Mouse (Mus musculus) lung, postnatal 0 days (tissue): ENCODE results near the gene Slc2a6. TPM values are rescaled to one million over a fixed set of nuclear protein-coding genes. Genes with fewer than 3 reads are reported as not detected.
A peak's percentile ranks its signal among the peaks of the same experiment; 100 is the strongest.

Experiments
- ATAC-seq: fragments of 200-750 bp; cut with Nextera tagmentation; 2 replicates; pipeline ENCODE4 v1.8.0; 2017; ENCODE audit warnings: moderate library complexity
- DNase-seq: peaks from one replicate; pipeline ENCODE4 v3.0.0-alpha.2; 2016; ENCODE audit warnings: low spot score
- H3K27ac ChIP-seq: fragments of 300-500 bp; sonication (generic); 2 replicates; pipeline ENCODE4 v1.5.1; 2014; ENCODE audit warnings: antibody characterized with exemption, mild to moderate bottlenecking, low read length, mixed read lengths
- H3K27me3 ChIP-seq: fragments of 300-500 bp; sonication (generic); replicated peaks from 2 replicates; pipeline ENCODE4 v1.6.1; 2014; ENCODE audit warnings: low read length, mixed read lengths; ENCODE audit not compliant: insufficient read depth
- H3K36me3 ChIP-seq: fragments of 300-500 bp; sonication (generic); 2 replicates; pipeline ENCODE4 v1.6.1; 2014; ENCODE audit warnings: low read length, mixed read lengths; ENCODE audit not compliant: insufficient read depth
- H3K4me1 ChIP-seq: fragments of 300-500 bp; sonication (generic); 2 replicates; pipeline ENCODE4 v1.6.1; 2014; ENCODE audit warnings: antibody characterized with exemption, low read depth, low read length, mixed read lengths; ENCODE audit not compliant: insufficient read depth
- H3K4me2 ChIP-seq: fragments of 300-500 bp; sonication (generic); replicated peaks from 2 replicates; pipeline ENCODE4 v1.6.1; 2014; ENCODE audit warnings: low read depth, mild to moderate bottlenecking, low read length, moderate library complexity, mixed read lengths
- H3K4me3 ChIP-seq: fragments of 300-500 bp; sonication (generic); 2 replicates; pipeline ENCODE4 v1.5.1; 2014; ENCODE audit warnings: low read depth, low read length
- H3K9ac ChIP-seq: fragments of 300-500 bp; sonication (generic); replicated peaks from 2 replicates; pipeline ENCODE4 v1.6.1; 2014; ENCODE audit warnings: low read depth, mild to moderate bottlenecking
- H3K9me3 ChIP-seq: fragments of 300-500 bp; sonication (generic); 2 replicates; pipeline ENCODE4 v1.6.1; 2016; ENCODE audit warnings: low read length, mixed read lengths
- CTCF ChIP-seq: IDR thresholded peaks from 2 replicates; pipeline ENCODE4 v1.5.1; 2016; ENCODE audit warnings: antibody characterized with exemption, mild to moderate bottlenecking
- EP300 ChIP-seq: IDR thresholded peaks from 2 replicates; pipeline ENCODE4 v1.6.1; 2016; ENCODE audit warnings: antibody characterized with exemption, mild to moderate bottlenecking, control low read depth
- WGBS: fragments of 180-500 bp; shearing (Covaris S2); extraction: QIAGEN DNeasy Blood & Tissue Kit; methylation state at CpG from one replicate; pipeline ENCODE4 v1.1.7; 2014; 5-methylcytosine and 5-hydroxymethylcytosine counted together
- polyA plus RNA-seq: library from polyadenylated mRNA; unstranded; fragments of >200 nt; fragmentation: Nextera tagmentation; extraction: Ambion mirVana; gene quantifications from 2 replicates; pipeline ENCODE4 v1.2.1, GENCODE M21; 2015

The Slc2a6 gene
- polyA plus RNA-seq, 1 experiment from 2014 or later: 1.3 TPM

DNA sequence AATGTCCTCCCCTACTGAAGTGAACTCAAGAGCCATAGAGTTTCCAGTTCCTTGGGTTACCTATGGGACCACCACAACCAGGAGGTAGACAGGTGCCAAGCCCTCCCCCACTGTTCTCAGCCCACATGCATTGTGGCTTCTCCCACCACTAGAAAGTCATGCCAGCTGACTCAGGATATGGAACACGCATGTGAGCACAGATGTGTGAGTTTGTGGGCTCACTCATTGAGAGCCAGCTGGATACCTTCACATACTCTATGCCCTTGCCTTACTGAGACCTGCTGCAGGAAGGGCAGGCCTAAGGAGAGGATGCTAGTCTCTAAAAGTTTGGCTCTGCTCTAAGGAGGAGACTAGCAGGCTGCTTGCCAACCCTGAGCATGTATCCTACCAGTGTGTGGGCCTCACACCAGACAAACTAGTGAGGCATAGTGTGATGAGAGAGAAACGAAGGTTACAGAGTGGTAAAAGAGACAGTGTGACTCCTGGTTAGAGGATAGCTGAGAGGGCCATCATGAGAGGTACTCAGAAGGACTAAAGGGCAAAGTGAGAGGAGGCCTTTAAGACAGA lies 42.5 kb upstream of the Slc2a6 start:
- H3K9ac ChIP-seq: no peak overlapping the region
- no peaks in the 10 kb centered on the region for H3K27me3 ChIP-seq
- no peaks in the 10 kb centered on the region for H3K36me3 ChIP-seq
- H3K27ac ChIP-seq: no peak overlapping the region
- WGBS: 79% methylated on average over 2 of the region's 2 CpGs
- no peaks in the 10 kb centered on the region for H3K9me3 ChIP-seq
- TF ChIP-seq CTCF (no peak), EP300 (no peak)
- H3K4me3 ChIP-seq: no peak overlapping the region
- H3K4me1 ChIP-seq: peaks cover 15% of the 10 kb centered on the region; the same call in 1 of the 2 replicates
- no peak overlapping the region for H3K4me2 ChIP-seq
- ATAC-seq: no peak
- no peak for DNase-seq

DNA sequence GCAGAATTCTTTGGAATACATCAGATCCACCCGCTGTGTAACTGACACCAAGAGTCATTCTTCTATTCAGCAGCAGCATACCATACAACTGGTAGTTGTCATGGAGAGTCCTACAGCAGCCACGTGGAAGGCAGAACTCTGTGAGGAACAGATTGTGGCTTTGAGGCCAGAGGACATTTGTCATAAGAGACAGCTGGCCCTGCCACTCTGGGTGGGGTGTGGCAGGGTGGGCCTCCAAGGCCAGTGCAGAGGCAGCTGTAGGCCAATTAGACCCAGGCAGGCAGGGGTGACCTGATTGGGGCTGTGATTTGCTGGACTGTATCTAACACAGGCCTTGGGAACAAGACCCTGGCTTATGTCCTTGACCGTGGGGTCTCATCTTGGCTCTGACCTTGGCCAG lies 41.8 kb upstream of the Slc2a6 start:
- no peak overlapping the region for H3K27ac ChIP-seq
- H3K36me3 ChIP-seq: no peaks in the 10 kb centered on the region
- H3K9me3 ChIP-seq: no peaks in the 10 kb centered on the region
- peaks cover 9% of the 10 kb centered on the region; the same call in 1 of the 2 replicates for H3K4me1 ChIP-seq
- no peak overlapping the region for H3K9ac ChIP-seq
- H3K4me2 ChIP-seq: no peak overlapping the region
- no peak overlapping the region for H3K4me3 ChIP-seq
- TF ChIP-seq EP300 (no peak), CTCF (no peak)
- DNase-seq (no peak), ATAC-seq (peak; percentile 21; the same call in 1 of the 2 replicates)
- H3K27me3 ChIP-seq: no peaks in the 10 kb centered on the region
- 56% methylated on average over 3 of the region's 3 CpGs for WGBS

DNA sequence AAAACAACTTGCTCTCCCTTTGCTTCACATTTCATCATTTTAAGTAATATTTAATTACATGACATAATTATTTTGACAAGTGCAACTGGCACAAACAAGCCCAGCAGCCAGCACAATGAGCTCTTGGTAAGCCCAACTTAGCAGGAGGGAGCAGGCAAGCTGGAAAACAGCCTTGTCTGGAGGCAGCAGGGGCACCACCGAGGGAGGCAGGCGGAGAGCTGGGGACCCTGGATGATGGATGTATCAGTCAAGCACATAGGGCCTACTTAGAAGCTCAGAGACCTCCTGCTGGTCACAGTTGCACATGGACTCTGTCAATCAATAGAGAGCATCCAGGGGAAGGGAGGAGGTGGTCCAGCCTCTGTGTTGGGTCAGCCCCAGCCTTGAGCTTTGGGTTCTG lies 40.2 kb upstream of the Slc2a6 start:
- 53% methylated on average over 2 of the region's 2 CpGs for WGBS
- no peak overlapping the region for H3K27ac ChIP-seq

DNA sequence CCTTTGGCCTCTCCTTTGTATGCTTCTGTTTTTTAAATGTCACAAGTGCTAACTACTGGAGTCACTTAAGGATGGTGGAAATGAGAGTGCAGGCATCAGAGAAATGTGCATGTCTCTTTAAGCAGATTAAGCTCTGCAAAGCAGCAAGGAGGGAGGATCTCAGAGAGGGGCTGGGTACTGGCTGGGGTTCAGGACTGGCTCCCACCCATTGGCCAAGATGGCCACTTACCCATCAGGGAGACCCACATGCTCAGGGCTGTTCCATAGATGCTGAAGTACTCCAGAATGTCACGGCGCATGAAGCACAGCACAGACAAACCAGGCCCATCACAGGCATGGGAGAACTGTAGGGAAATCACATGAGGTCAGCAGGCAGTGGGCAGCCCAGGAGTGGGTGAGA lies 39.3 kb upstream of the Slc2a6 start:
- H3K27me3 ChIP-seq: no peaks in the 10 kb centered on the region
- no peak overlapping the region for H3K4me2 ChIP-seq
- no peak for ATAC-seq
- no peak overlapping the region for H3K27ac ChIP-seq
- H3K9ac ChIP-seq: no peak overlapping the region
- TF ChIP-seq EP300 (no peak), CTCF (no peak)
- 0 out of 2 replicates have a peak, but pooled peaks cover 9% of the 10 kb centered on the region for H3K4me1 ChIP-seq
- H3K9me3 ChIP-seq: no peaks in the 10 kb centered on the region
- no peak overlapping the region for H3K4me3 ChIP-seq
- H3K36me3 ChIP-seq: no peaks in the 10 kb centered on the region
- 76% methylated on average over 2 of the region's 2 CpGs for WGBS
- no peak for DNase-seq

More for the DNA sequence above, 40.2 kb upstream of the Slc2a6 start:
- no peak overlapping the region for H3K4me3 ChIP-seq
- ATAC-seq: no peak
- DNase-seq: no peak
- H3K4me1 ChIP-seq: 0 out of 2 replicates have a peak, but pooled peaks cover 9% of the 10 kb centered on the region
- no peaks in the 10 kb centered on the region for H3K36me3 ChIP-seq
- no peaks in the 10 kb centered on the region for H3K27me3 ChIP-seq
- H3K9ac ChIP-seq: no peak overlapping the region
- TF ChIP-seq EP300 (no peak), CTCF (no peak)
- no peaks in the 10 kb centered on the region for H3K9me3 ChIP-seq
- no peak overlapping the region for H3K4me2 ChIP-seq

DNA sequence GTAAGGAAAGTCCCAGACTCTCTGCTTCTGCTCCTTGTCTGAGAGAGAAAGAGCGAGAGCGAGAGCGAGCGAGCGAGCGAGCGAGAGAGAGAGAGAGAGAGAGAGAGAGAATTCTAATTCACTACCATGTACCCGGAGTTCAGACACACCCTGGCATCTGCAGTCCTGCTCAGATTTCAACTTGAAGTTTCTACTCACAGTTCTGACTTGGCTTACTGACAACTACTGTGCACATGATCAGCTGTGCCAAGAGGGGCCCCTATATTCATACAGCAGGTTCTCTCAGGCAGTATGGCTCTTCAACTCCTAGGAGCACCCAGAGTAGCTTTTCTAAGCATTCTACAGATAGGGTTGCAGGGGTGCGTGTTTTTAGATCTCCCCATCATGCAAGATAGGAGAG lies 31.4 kb upstream of the Slc2a6 start:
- DNase-seq: peak; percentile 55
- H3K9me3 ChIP-seq: no peaks in the 10 kb centered on the region
- WGBS: 46% methylated on average over 9 of the region's 9 CpGs
- H3K4me3 ChIP-seq: no peak overlapping the region
- no peaks in the 10 kb centered on the region for H3K27me3 ChIP-seq
- TF ChIP-seq CTCF: no peak
- no peak for TF ChIP-seq EP300
- peak; percentile 49; the same call in 1 of the 2 replicates for ATAC-seq
- H3K9ac ChIP-seq: no peak overlapping the region
- H3K36me3 ChIP-seq: no peaks in the 10 kb centered on the region
- H3K4me1 ChIP-seq: peaks cover 18% of the 10 kb centered on the region; the same call in 1 of the 2 replicates
- H3K27ac ChIP-seq: no peak overlapping the region
- 0 out of 2 replicates have a peak overlapping the region, but pooled peaks have one; percentile 5 for H3K4me2 ChIP-seq

DNA sequence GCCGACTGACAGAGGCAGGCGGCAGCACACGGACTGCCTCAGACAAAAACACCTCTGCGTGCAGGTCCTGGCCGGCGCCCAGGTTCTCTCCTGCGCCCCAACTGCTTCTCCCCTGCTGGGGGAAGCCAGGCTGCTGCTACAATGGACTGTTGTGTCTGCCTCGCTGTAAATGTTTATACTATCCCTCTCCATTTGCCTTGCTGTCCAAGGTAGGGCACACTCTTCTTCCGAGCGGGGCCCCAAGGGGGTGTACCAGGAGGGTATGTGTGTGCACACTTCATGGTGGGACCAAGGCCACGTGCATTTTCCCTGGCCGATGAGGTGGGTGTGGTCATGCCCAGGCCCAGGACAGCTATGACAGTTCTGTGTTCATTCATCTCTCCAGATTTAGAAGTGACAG lies 31.0 kb upstream of the Slc2a6 start:
- 0 out of 2 replicates have a peak overlapping the region, but pooled peaks have one; percentile 5 for H3K4me2 ChIP-seq
- 16% methylated on average over 12 of the region's 12 CpGs for WGBS
- no peak for ATAC-seq

More for the DNA sequence above, 31.0 kb upstream of the Slc2a6 start:
- no peaks in the 10 kb centered on the region for H3K36me3 ChIP-seq
- TF ChIP-seq EP300 (no peak), CTCF (no peak)
- H3K4me3 ChIP-seq: no peak overlapping the region
- no peaks in the 10 kb centered on the region for H3K9me3 ChIP-seq
- H3K4me1 ChIP-seq: peaks cover 18% of the 10 kb centered on the region; the same call in 1 of the 2 replicates
- no peak overlapping the region for H3K27ac ChIP-seq
- H3K27me3 ChIP-seq: no peaks in the 10 kb centered on the region
- H3K9ac ChIP-seq: no peak overlapping the region
- DNase-seq: no peak
